Mouse (Mus musculus): ENCODE measurements at regions not wholly inside any gene's neighbourhood (a gene's known extent, or its start where the extent isn't known, plus 50 kb on each side); places are given as distances from the start of the nearest gene placed in this dataset.

DNA sequence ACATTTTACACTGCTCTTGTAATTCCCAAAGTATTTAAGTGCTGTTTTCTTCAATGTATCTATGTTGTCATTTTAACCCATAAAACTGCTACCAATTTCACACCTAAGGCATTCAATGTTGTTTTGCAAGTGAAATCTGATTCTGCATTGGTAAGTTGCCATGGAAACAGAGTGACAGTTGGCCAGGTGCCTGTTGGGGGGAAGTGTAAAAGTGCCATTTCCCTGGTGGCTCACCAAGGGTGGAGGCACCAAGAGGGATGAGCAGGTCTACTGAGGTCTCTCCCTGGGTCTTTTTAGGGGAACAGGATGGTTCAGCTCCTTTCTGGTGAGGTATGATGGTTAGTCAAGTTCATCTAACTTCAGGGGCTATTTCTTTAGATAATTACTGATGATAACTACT lies 331.0 kb upstream of the Sox11 start:
- no peak overlapping the region for H3K9ac ChIP-seq (replicated peaks; ENCODE audit: low read depth, low read length)
- H3K4me2 ChIP-seq (replicated peaks; ENCODE audit: low read depth, low read length): no peak overlapping the region
- H3K4me3 ChIP-seq (ENCODE audit: low read depth, low read length): no peak overlapping the region
- no peaks in the 10 kb centered on the region for H3K36me3 ChIP-seq (ENCODE audit: control insufficient read depth, insufficient read depth, low read length)
- H3K27me3 ChIP-seq (ENCODE audit: control insufficient read depth, insufficient read depth, low read length): no peaks in the 10 kb centered on the region
- no peaks in the 10 kb centered on the region for H3K9me3 ChIP-seq (ENCODE audit: control insufficient read depth, low read depth, low read length)
- ATAC-seq (ENCODE audit: insufficient number of reproducible peaks, insufficient read depth, low FRiP score, low read depth): no peak
- H3K27ac ChIP-seq (ENCODE audit: low read length): no peak overlapping the region
- H3K4me1 ChIP-seq (ENCODE audit: control insufficient read depth, insufficient read depth, low read length): no peaks in the 10 kb centered on the region

DNA sequence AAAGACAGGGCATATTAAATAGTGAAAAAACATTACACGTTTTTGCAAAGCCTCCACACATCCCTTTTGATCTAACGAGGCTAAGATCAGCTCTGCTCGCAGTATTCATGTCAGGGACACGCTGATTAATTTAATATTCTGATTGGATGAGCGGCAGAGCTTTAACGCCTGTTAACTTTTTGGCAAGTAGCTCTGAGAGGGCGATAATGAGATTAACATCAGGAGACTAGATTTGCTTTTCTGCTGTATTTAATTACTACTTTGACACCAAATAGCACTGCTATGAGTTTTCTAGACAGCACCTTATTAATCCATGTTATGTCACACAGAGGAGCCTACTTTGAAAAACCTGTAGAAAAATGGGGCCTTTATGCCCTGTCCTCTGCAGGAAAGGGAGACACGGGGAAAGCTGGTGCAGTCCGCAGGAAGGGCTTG lies 328.3 kb upstream of the Sox11 start:
- WGBS: 58% methylated on average over 9 of the region's 9 CpGs
- Histone ChIP-seq H3K9me3 (ENCODE audit: control insufficient read depth, low read depth, low read length) (no peaks in the 10 kb centered on the region), H3K4me2 (replicated peaks; ENCODE audit: low read depth, low read length) (no peak overlapping the region), H3K4me1 (ENCODE audit: control insufficient read depth, insufficient read depth, low read length) (no peaks in the 10 kb centered on the region), H3K27ac (ENCODE audit: low read length) (no peak overlapping the region), H3K36me3 (ENCODE audit: control insufficient read depth, insufficient read depth, low read length) (no peaks in the 10 kb centered on the region), H3K9ac (replicated peaks; ENCODE audit: low read depth, low read length) (no peak overlapping the region), H3K4me3 (ENCODE audit: low read depth, low read length) (no peak overlapping the region), H3K27me3 (ENCODE audit: control insufficient read depth, insufficient read depth, low read length) (no peaks in the 10 kb centered on the region)
- no peak for ATAC-seq (ENCODE audit: insufficient number of reproducible peaks, insufficient read depth, low FRiP score, low read depth)

DNA sequence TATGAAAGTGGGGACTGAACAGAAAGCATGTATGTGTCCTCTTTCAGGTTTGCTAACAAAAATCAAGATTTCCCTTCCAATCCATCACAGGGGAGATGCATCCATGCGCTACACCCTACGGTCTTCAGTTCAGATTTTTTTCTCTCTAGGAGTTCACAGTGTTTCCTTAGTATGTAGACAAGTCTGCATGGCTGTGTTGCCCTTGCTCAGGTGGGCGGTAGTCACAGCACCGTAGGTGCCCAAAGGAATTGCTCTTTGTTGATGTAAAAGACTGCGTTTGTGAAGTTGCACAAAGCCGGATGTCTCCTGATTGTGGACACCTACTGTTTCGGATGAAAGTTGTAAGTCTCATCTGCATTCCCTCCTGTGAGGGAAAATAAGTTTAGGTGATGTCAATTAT lies 327.8 kb upstream of the Sox11 start:
- no peaks in the 10 kb centered on the region for H3K9me3 ChIP-seq (ENCODE audit: control insufficient read depth, low read depth, low read length)
- ATAC-seq (ENCODE audit: insufficient number of reproducible peaks, insufficient read depth, low FRiP score, low read depth): no peak
- no peak overlapping the region for H3K4me3 ChIP-seq (ENCODE audit: low read depth, low read length)
- H3K36me3 ChIP-seq (ENCODE audit: control insufficient read depth, insufficient read depth, low read length): no peaks in the 10 kb centered on the region
- H3K27ac ChIP-seq (ENCODE audit: low read length): no peak overlapping the region
- no peak overlapping the region for H3K9ac ChIP-seq (replicated peaks; ENCODE audit: low read depth, low read length)
- no peaks in the 10 kb centered on the region for H3K27me3 ChIP-seq (ENCODE audit: control insufficient read depth, insufficient read depth, low read length)
- no peak overlapping the region for H3K4me2 ChIP-seq (replicated peaks; ENCODE audit: low read depth, low read length)
- no peaks in the 10 kb centered on the region for H3K4me1 ChIP-seq (ENCODE audit: control insufficient read depth, insufficient read depth, low read length)
- WGBS: 75% methylated on average over 7 of the region's 7 CpGs

- WGBS: 76% methylated on average over 6 of the region's 6 CpGs
- no peaks in the 10 kb centered on the region for H3K36me3 ChIP-seq (ENCODE audit: control insufficient read depth, insufficient read depth, low read length)
- H3K9me3 ChIP-seq (ENCODE audit: control insufficient read depth, low read depth, low read length): no peaks in the 10 kb centered on the region
- no peak overlapping the region for H3K9ac ChIP-seq (replicated peaks; ENCODE audit: low read depth, low read length)
- no peak overlapping the region for H3K4me3 ChIP-seq (ENCODE audit: low read depth, low read length)
- ATAC-seq (ENCODE audit: insufficient number of reproducible peaks, insufficient read depth, low FRiP score, low read depth): no peak
- H3K4me1 ChIP-seq (ENCODE audit: control insufficient read depth, insufficient read depth, low read length): no peaks in the 10 kb centered on the region
- H3K27ac ChIP-seq (ENCODE audit: low read length): no peak overlapping the region
- H3K4me2 ChIP-seq (replicated peaks; ENCODE audit: low read depth, low read length): no peak overlapping the region
- H3K27me3 ChIP-seq (ENCODE audit: control insufficient read depth, insufficient read depth, low read length): no peaks in the 10 kb centered on the region
These were observed 327.2 kb upstream of the Sox11 start for GRCm38 (mm10) chr12:27669542-27669941.

DNA sequence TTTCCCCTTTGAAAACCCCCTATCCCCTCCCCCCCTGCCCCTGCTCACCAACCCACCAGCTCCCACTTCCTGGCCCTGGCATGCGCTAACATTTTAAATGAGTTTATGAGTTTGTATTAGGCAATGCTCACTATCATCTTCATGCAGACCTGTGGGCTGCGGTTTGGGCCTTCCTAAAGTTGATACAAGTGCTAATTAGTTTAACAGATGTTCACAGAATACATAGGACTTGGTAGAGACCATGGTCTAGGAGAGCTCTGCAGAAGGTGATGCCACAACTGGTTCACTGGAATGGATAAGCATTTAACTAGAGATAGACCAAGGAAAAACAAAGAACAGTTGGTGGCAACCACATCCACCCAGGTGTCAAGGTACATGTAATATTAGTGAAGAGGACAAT lies 324.1 kb upstream of the Sox11 start:
- H3K9ac ChIP-seq (replicated peaks; ENCODE audit: low read depth, low read length): no peak overlapping the region
- no peak overlapping the region for H3K4me2 ChIP-seq (replicated peaks; ENCODE audit: low read depth, low read length)
- H3K36me3 ChIP-seq (ENCODE audit: control insufficient read depth, insufficient read depth, low read length): no peaks in the 10 kb centered on the region
- WGBS: 77% methylated on average over 2 of the region's 2 CpGs
- H3K4me3 ChIP-seq (ENCODE audit: low read depth, low read length): no peak overlapping the region
- no peak overlapping the region for H3K27ac ChIP-seq (ENCODE audit: low read length)
- ATAC-seq (ENCODE audit: insufficient number of reproducible peaks, insufficient read depth, low FRiP score, low read depth): no peak
- H3K4me1 ChIP-seq (ENCODE audit: control insufficient read depth, insufficient read depth, low read length): no peaks in the 10 kb centered on the region
- H3K27me3 ChIP-seq (ENCODE audit: control insufficient read depth, insufficient read depth, low read length): no peaks in the 10 kb centered on the region
- H3K9me3 ChIP-seq (ENCODE audit: control insufficient read depth, low read depth, low read length): no peaks in the 10 kb centered on the region

GRCm38 (mm10) chr12:27663126-27663525 lies 320.8 kb upstream of the Sox11 start:
- no peaks in the 10 kb centered on the region for H3K9me3 ChIP-seq (ENCODE audit: control insufficient read depth, low read depth, low read length)
- ATAC-seq (ENCODE audit: insufficient number of reproducible peaks, insufficient read depth, low FRiP score, low read depth): no peak
- H3K27me3 ChIP-seq (ENCODE audit: control insufficient read depth, insufficient read depth, low read length): no peaks in the 10 kb centered on the region
- H3K27ac ChIP-seq (ENCODE audit: low read length): no peak overlapping the region
- H3K4me3 ChIP-seq (ENCODE audit: low read depth, low read length): no peak overlapping the region
- no peaks in the 10 kb centered on the region for H3K4me1 ChIP-seq (ENCODE audit: control insufficient read depth, insufficient read depth, low read length)
- H3K9ac ChIP-seq (replicated peaks; ENCODE audit: low read depth, low read length): no peak overlapping the region
- no peaks in the 10 kb centered on the region for H3K36me3 ChIP-seq (ENCODE audit: control insufficient read depth, insufficient read depth, low read length)
- H3K4me2 ChIP-seq (replicated peaks; ENCODE audit: low read depth, low read length): no peak overlapping the region
- 93% methylated on average over 4 of the region's 4 CpGs for WGBS

DNA sequence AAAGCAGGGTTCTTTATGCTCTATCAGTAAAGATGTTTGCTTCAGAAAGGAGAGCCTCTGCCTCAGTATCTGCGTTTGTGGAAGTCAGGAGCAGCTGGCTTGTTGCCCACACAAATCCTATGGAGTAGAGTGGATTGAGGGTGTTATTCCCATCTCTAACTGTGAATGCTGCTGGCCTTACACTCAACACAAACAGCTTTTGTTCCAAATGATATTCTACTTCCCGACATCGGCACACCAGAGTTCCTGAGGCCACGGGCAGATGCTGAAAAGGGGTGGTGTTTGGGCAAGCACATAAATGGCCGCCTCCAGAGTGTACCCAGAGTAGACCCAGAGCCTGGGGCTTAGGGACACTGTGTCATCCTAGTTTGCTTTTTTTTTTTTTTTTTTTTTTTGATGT lies 320.3 kb upstream of the Sox11 start:
- Histone ChIP-seq H3K36me3 (ENCODE audit: control insufficient read depth, insufficient read depth, low read length) (no peaks in the 10 kb centered on the region), H3K4me1 (ENCODE audit: control insufficient read depth, insufficient read depth, low read length) (no peaks in the 10 kb centered on the region), H3K27me3 (ENCODE audit: control insufficient read depth, insufficient read depth, low read length) (no peaks in the 10 kb centered on the region), H3K4me3 (ENCODE audit: low read depth, low read length) (no peak overlapping the region), H3K4me2 (replicated peaks; ENCODE audit: low read depth, low read length) (no peak overlapping the region), H3K9me3 (ENCODE audit: control insufficient read depth, low read depth, low read length) (no peaks in the 10 kb centered on the region), H3K9ac (replicated peaks; ENCODE audit: low read depth, low read length) (no peak overlapping the region), H3K27ac (ENCODE audit: low read length) (no peak overlapping the region)
- 85% methylated on average over 5 of the region's 5 CpGs for WGBS
- no peak for ATAC-seq (ENCODE audit: insufficient number of reproducible peaks, insufficient read depth, low FRiP score, low read depth)

- WGBS: 80% methylated on average over 4 of the region's 4 CpGs
- H3K4me1 ChIP-seq (ENCODE audit: control insufficient read depth, insufficient read depth, low read length): no peaks in the 10 kb centered on the region
- no peaks in the 10 kb centered on the region for H3K9me3 ChIP-seq (ENCODE audit: control insufficient read depth, low read depth, low read length)
These were observed 315.2 kb upstream of the Sox11 start for GRCm38 (mm10) chr12:27657536-27657935.

DNA sequence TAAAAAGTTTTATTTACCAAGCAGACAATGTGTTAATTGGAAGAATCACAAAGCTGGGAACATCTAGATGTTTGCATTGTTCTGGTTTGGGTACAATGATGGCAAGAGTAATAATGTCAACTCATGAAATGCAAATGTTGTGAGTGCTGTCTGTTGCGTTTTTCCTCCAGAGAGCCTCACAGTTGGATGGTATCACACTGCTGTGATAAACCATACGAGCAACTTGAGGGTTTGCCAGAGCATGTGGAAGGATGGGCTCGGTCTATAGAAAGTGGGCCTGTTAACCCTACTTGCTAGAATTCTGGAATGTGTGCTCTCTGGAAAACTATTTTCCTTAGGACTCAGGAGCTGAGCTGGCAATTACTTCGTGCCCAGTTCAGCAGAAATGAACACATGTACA lies 311.2 kb upstream of the Sox11 start:
- Histone ChIP-seq H3K4me1 (ENCODE audit: control insufficient read depth, insufficient read depth, low read length) (no peaks in the 10 kb centered on the region), H3K27me3 (ENCODE audit: control insufficient read depth, insufficient read depth, low read length) (no peaks in the 10 kb centered on the region), H3K9ac (replicated peaks; ENCODE audit: low read depth, low read length) (no peak overlapping the region), H3K9me3 (ENCODE audit: control insufficient read depth, low read depth, low read length) (no peaks in the 10 kb centered on the region), H3K27ac (ENCODE audit: low read length) (no peak overlapping the region), H3K4me3 (ENCODE audit: low read depth, low read length) (no peak overlapping the region), H3K4me2 (replicated peaks; ENCODE audit: low read depth, low read length) (no peak overlapping the region), H3K36me3 (ENCODE audit: control insufficient read depth, insufficient read depth, low read length) (no peaks in the 10 kb centered on the region)
- no peak for ATAC-seq (ENCODE audit: insufficient number of reproducible peaks, insufficient read depth, low FRiP score, low read depth)
- 79% methylated on average over 4 of the region's 4 CpGs for WGBS

More at GRCm38 (mm10) chr12:27657536-27657935, 315.2 kb upstream of the Sox11 start:
- no peak for ATAC-seq (ENCODE audit: insufficient number of reproducible peaks, insufficient read depth, low FRiP score, low read depth)
- no peak overlapping the region for H3K27ac ChIP-seq (ENCODE audit: low read length)
- no peak overlapping the region for H3K4me3 ChIP-seq (ENCODE audit: low read depth, low read length)
- H3K4me2 ChIP-seq (replicated peaks; ENCODE audit: low read depth, low read length): no peak overlapping the region
- H3K9ac ChIP-seq (replicated peaks; ENCODE audit: low read depth, low read length): no peak overlapping the region
- H3K27me3 ChIP-seq (ENCODE audit: control insufficient read depth, insufficient read depth, low read length): no peaks in the 10 kb centered on the region
- H3K36me3 ChIP-seq (ENCODE audit: control insufficient read depth, insufficient read depth, low read length): no peaks in the 10 kb centered on the region
